Mouse (Mus musculus) liver, embryonic 13.5 days (tissue): ENCODE results near the gene Wsb2. TPM values are rescaled to one million over a fixed set of nuclear protein-coding genes. Genes with fewer than 3 reads are reported as not detected.

Experiments used
- ATAC-seq: fragments of 200-750 bp; cut with Nextera tagmentation; 2 replicates; pipeline ENCODE4 v1.8.0; 2017; ENCODE audit warnings: low read depth, mild to moderate bottlenecking, moderate number of reproducible peaks, moderate library complexity
- DNase-seq: peaks from one replicate; pipeline ENCODE4 v3.0.0; 2022
- H3K27ac ChIP-seq: fragments of 300-500 bp; sonication (generic); 2 replicates; pipeline ENCODE4 v1.5.1; 2015; ENCODE audit warnings: moderate library complexity, mild to moderate bottlenecking, inconsistent platforms
- H3K27me3 ChIP-seq: fragments of 300-500 bp; sonication (generic); 2 replicates; pipeline ENCODE4 v1.6.1; 2015; ENCODE audit warnings: mild to moderate bottlenecking, inconsistent platforms
- H3K36me3 ChIP-seq: fragments of 300-500 bp; sonication (generic); 2 replicates; pipeline ENCODE4 v1.6.1; 2015; ENCODE audit warnings: mild to moderate bottlenecking, inconsistent platforms
- H3K4me1 ChIP-seq: fragments of 300-500 bp; sonication (generic); replicated peaks from 2 replicates; pipeline ENCODE4 v1.6.1; 2015; ENCODE audit warnings: inconsistent platforms
- H3K4me2 ChIP-seq: fragments of 300-500 bp; sonication (generic); 2 replicates; pipeline ENCODE4 v1.6.1; 2015; ENCODE audit warnings: inconsistent platforms, mild to moderate bottlenecking, moderate library complexity
- H3K4me3 ChIP-seq: fragments of 300-500 bp; sonication (generic); replicated peaks from 2 replicates; pipeline ENCODE4 v1.5.1; 2015; ENCODE audit warnings: mild to moderate bottlenecking, inconsistent platforms
- H3K9ac ChIP-seq: fragments of 300-500 bp; sonication (generic); 2 replicates; pipeline ENCODE4 v1.6.1; 2015; ENCODE audit warnings: mild to moderate bottlenecking, inconsistent platforms
- H3K9me3 ChIP-seq: fragments of 300-500 bp; sonication (generic); replicated peaks from 2 replicates; pipeline ENCODE4 v1.6.1; 2016; ENCODE audit warnings: inconsistent platforms
- WGBS: fragments of 180-500 bp; shearing (Covaris S2); methylation state at CpG from one replicate; pipeline ENCODE4 v1.1.7; 2015; ENCODE audit not compliant: insufficient replicate concordance; 5-methylcytosine and 5-hydroxymethylcytosine counted together
- polyA plus RNA-seq: library from polyadenylated mRNA; unstranded; fragments of >200 nt; fragmentation: Nextera tagmentation; extraction: Ambion mirVana; gene quantifications from 2 replicates; pipeline ENCODE4 v1.2.1, GENCODE M21; 2015

Gene Wsb2
- polyA plus RNA-seq: 19.4 and 19.8 TPM in 2 replicates

- WGBS: 2% methylated on average over 18 of the region's 54 CpGs
- peak; percentile 76 for DNase-seq
Observed at GRCm38 (mm10) chr5:117357129-117357477, at the start of gene Wsb2. Wsb2 (plus strand) TSS chr5:117357304.

GRCm38 (mm10) chr5:117307699-117308098, 49.4 kb upstream of the Wsb2 start:
- no peaks in the 10 kb centered on the region for H3K4me1 ChIP-seq
- H3K36me3 ChIP-seq: no peaks in the 10 kb centered on the region
- 0 out of 2 replicates have a peak, but pooled peaks cover 3% of the 10 kb centered on the region for H3K9me3 ChIP-seq
- ATAC-seq: peak; percentile 54
- H3K27ac ChIP-seq: no peak overlapping the region
- peak overlapping the region; percentile 22 for H3K4me2 ChIP-seq
- no peak overlapping the region for H3K4me3 ChIP-seq
- H3K27me3 ChIP-seq: no peaks in the 10 kb centered on the region
- WGBS: 19% methylated on average over 11 of the region's 11 CpGs
- H3K9ac ChIP-seq: no peak overlapping the region
- DNase-seq: peak; percentile 46

More at GRCm38 (mm10) chr5:117357129-117357477, at the start of gene Wsb2:
- peaks cover 57% of the 10 kb centered on the region for H3K4me1 ChIP-seq
- H3K4me3 ChIP-seq: peak within 1 kb of the TSS; percentile 92
- peaks cover 42% of the 10 kb centered on the region for H3K27me3 ChIP-seq
- ATAC-seq: peak; percentile 62
- peak within 1 kb of the TSS; percentile 96 for H3K4me2 ChIP-seq
- peak within 1 kb of the TSS; percentile 88 for H3K9ac ChIP-seq
- peak within 1 kb of the TSS; percentile 83 for H3K27ac ChIP-seq
- H3K9me3 ChIP-seq: no peaks in the 10 kb centered on the region
- no peaks in the 10 kb centered on the region for H3K36me3 ChIP-seq

GRCm38 (mm10) chr5:117313420-117313819, 43.7 kb upstream of the Wsb2 start:
- peak overlapping the region; percentile 55 for H3K4me2 ChIP-seq
- H3K9ac ChIP-seq: 0 out of 2 replicates have a peak overlapping the region, but pooled peaks have one; percentile 3
- H3K36me3 ChIP-seq: no peaks in the 10 kb centered on the region
- ATAC-seq (no peak), DNase-seq (peak; percentile 46)
- WGBS: 12% methylated on average over 14 of the region's 14 CpGs
- H3K27ac ChIP-seq: no peak overlapping the region
- H3K9me3 ChIP-seq: no peaks in the 10 kb centered on the region
- peaks cover 23% of the 10 kb centered on the region for H3K4me1 ChIP-seq
- peaks cover 45% of the 10 kb centered on the region for H3K27me3 ChIP-seq
- peak overlapping the region; percentile 37 for H3K4me3 ChIP-seq

GRCm38 (mm10) chr5:117313909-117314308, 43.2 kb upstream of the Wsb2 start:
- ATAC-seq: no peak

GRCm38 (mm10) chr5:117314587-117315428, 42.3 kb upstream of the Wsb2 start:
- Histone ChIP-seq H3K4me1 (peaks cover 33% of the 10 kb centered on the region), H3K27me3 (peaks cover 59% of the 10 kb centered on the region), H3K4me2 (no peak overlapping the region), H3K9ac (no peak overlapping the region), H3K27ac (no peak overlapping the region), H3K4me3 (no peak overlapping the region), H3K36me3 (no peaks in the 10 kb centered on the region), H3K9me3 (no peaks in the 10 kb centered on the region)
- 32% methylated on average over 9 of the region's 9 CpGs for WGBS
- DNase-seq: no peak
- no peak for ATAC-seq

More at GRCm38 (mm10) chr5:117313909-117314308, 43.2 kb upstream of the Wsb2 start:
- Histone ChIP-seq H3K4me1 (peaks cover 28% of the 10 kb centered on the region), H3K4me3 (peak overlapping the region; percentile 37), H3K27me3 (peaks cover 50% of the 10 kb centered on the region), H3K4me2 (peak overlapping the region; percentile 55), H3K9me3 (no peaks in the 10 kb centered on the region), H3K27ac (no peak overlapping the region), H3K36me3 (no peaks in the 10 kb centered on the region), H3K9ac (0 out of 2 replicates have a peak overlapping the region, but pooled peaks have one; percentile 3)
- 36% methylated on average over 10 of the region's 10 CpGs for WGBS
- no peak for DNase-seq

GRCm38 (mm10) chr5:117318741-117319629, 38.1 kb upstream of the Wsb2 start, which contains the start of gene Vsig10:
Vsig10 (plus strand) TSS chr5:117319083.
- peak; percentile 68 for ATAC-seq
- Histone ChIP-seq H3K9ac (peak within 1 kb of the TSS; percentile 65), H3K4me3 (peak within 1 kb of the TSS; percentile 63), H3K27ac (peak within 1 kb of the TSS; percentile 18; the same call in 1 of the 2 replicates), H3K4me1 (peaks cover 21% of the 10 kb centered on the region), H3K36me3 (no peaks in the 10 kb centered on the region), H3K4me2 (peak within 1 kb of the TSS; percentile 84), H3K27me3 (peaks cover 77% of the 10 kb centered on the region), H3K9me3 (no peaks in the 10 kb centered on the region)
- DNase-seq: peak; percentile 22
- under 1% methylated on average over 81 of the region's 81 CpGs for WGBS

- H3K9me3 ChIP-seq: no peaks in the 10 kb centered on the region
- ATAC-seq: no peak
- H3K27me3 ChIP-seq: peaks cover 32% of the 10 kb centered on the region
- H3K27ac ChIP-seq: no peak overlapping the region
- WGBS: 73% methylated on average over 9 of the region's 9 CpGs
- H3K4me1 ChIP-seq: peaks cover 6% of the 10 kb centered on the region
- no peaks in the 10 kb centered on the region for H3K36me3 ChIP-seq
- no peak overlapping the region for H3K9ac ChIP-seq
- no peak for DNase-seq
- H3K4me3 ChIP-seq: no peak overlapping the region
- H3K4me2 ChIP-seq: no peak overlapping the region
Observed at GRCm38 (mm10) chr5:117323751-117324150, 33.4 kb upstream of the Wsb2 start.

- no peak overlapping the region for H3K4me3 ChIP-seq
- H3K27me3 ChIP-seq: peaks cover 6% of the 10 kb centered on the region
- no peak overlapping the region for H3K27ac ChIP-seq
- no peaks in the 10 kb centered on the region for H3K4me1 ChIP-seq
- H3K9me3 ChIP-seq: no peaks in the 10 kb centered on the region
- no peak overlapping the region for H3K4me2 ChIP-seq
- WGBS: 50% methylated on average over 6 of the region's 6 CpGs
- no peak overlapping the region for H3K9ac ChIP-seq
- DNase-seq (no peak), ATAC-seq (no peak)
- H3K36me3 ChIP-seq: no peaks in the 10 kb centered on the region
Observed at GRCm38 (mm10) chr5:117326408-117326807, 30.7 kb upstream of the Wsb2 start.

- Histone ChIP-seq H3K9me3 (no peaks in the 10 kb centered on the region), H3K36me3 (0 out of 2 replicates have a peak, but pooled peaks cover 6% of the 10 kb centered on the region), H3K4me1 (no peaks in the 10 kb centered on the region), H3K27me3 (no peaks in the 10 kb centered on the region; the same call in 1 of the 2 replicates), H3K4me2 (no peak overlapping the region), H3K4me3 (no peak overlapping the region), H3K27ac (no peak overlapping the region), H3K9ac (no peak overlapping the region)
- WGBS: 69% methylated on average over 7 of the region's 7 CpGs
- DNase-seq (no peak), ATAC-seq (no peak)
Observed at GRCm38 (mm10) chr5:117330457-117330856, 26.6 kb upstream of the Wsb2 start.

GRCm38 (mm10) chr5:117337999-117338398, 19.1 kb upstream of the Wsb2 start:
- peaks cover 8% of the 10 kb centered on the region for H3K4me1 ChIP-seq
- H3K27ac ChIP-seq: no peak overlapping the region
- WGBS: 73% methylated on average over 10 of the region's 10 CpGs
- no peak overlapping the region for H3K4me2 ChIP-seq
- H3K9me3 ChIP-seq: peaks cover 4% of the 10 kb centered on the region; the same call in 1 of the 2 replicates
- DNase-seq (no peak), ATAC-seq (no peak)
- H3K9ac ChIP-seq: no peak overlapping the region
- H3K36me3 ChIP-seq: peaks cover 11% of the 10 kb centered on the region; the same call in 1 of the 2 replicates
- H3K27me3 ChIP-seq: no peaks in the 10 kb centered on the region
- no peak overlapping the region for H3K4me3 ChIP-seq

GRCm38 (mm10) chr5:117338503-117338902, 18.6 kb upstream of the Wsb2 start:
- peaks cover 11% of the 10 kb centered on the region; the same call in 1 of the 2 replicates for H3K36me3 ChIP-seq
- no peak for DNase-seq
- H3K9ac ChIP-seq: no peak overlapping the region
- no peaks in the 10 kb centered on the region for H3K27me3 ChIP-seq
- no peak overlapping the region for H3K4me2 ChIP-seq
- peaks cover 4% of the 10 kb centered on the region; the same call in 1 of the 2 replicates for H3K9me3 ChIP-seq
- ATAC-seq: peak; percentile 54
- H3K27ac ChIP-seq: no peak overlapping the region
- peaks cover 8% of the 10 kb centered on the region for H3K4me1 ChIP-seq
- no peak overlapping the region for H3K4me3 ChIP-seq
- 38% methylated on average over 8 of the region's 8 CpGs for WGBS
